Mouse (Mus musculus) olfactory bulb, adult 2 months (tissue): ENCODE data around the gene Cd55.

Source experiments
- CTCF ChIP-seq: fragments of 200-500 bp; IDR thresholded peaks from 2 replicates; pipeline ENCODE4 v1.5.1; 2012; ENCODE audit warnings: low read depth, mild to moderate bottlenecking, low read length, moderate library complexity; ENCODE audit not compliant: insufficient read depth
- POLR2A ChIP-seq: fragments of 200-500 bp; IDR thresholded peaks from 2 replicates; pipeline ENCODE4 v1.6.1; 2012; ENCODE audit warnings: mild to moderate bottlenecking, low read depth, low read length, moderate library complexity; ENCODE audit not compliant: insufficient read depth

DNA sequence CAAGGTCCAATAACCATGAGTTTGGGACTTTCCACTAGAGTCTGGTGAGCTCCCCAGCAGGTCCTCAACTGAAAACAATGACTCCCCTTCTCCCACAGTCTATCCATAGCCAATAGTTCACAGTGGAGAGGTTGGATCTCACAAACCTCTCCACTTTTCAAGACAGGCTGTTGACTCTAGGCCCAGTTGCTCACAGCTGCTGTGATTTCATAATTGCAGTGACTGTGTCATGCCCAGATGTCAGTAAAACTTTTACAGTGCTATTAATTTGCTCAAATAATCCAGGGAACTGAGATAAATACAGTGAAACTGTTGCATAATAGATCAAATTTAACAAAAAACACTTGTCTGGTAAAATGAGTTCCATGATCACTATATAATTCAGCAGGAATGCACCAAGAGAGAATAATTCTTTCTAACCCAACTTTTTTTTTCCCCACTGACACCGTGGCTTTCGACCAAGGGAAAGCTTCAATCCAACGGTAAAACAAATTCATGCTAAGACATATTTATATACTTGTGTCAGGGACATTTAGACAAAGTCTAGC, 49.4 kb upstream of the Cd55 start:
- TF ChIP-seq POLR2A = no peak
- no peak for TF ChIP-seq CTCF
